Mouse (Mus musculus) thymus, adult 2 months (tissue): ENCODE measurements around the gene Eif4a3. TPM values are rescaled to one million over a fixed set of nuclear protein-coding genes. Genes with fewer than 3 reads are reported as not detected.
"Not testable (repeated sequence)": the region's sequence is repeated elsewhere in the genome, so short reads cannot be mapped to it uniquely, and the experiment has no call there.

ENCODE experiments used
- DNase-seq: peaks from one replicate; pipeline ENCODE4 v3.0.0; 2021
- H3K27ac ChIP-seq: fragments of 200-500 bp; 2 replicates; pipeline ENCODE4 v1.5.1; 2012; ENCODE audit warnings: low read length, control low read depth; ENCODE audit not compliant: control insufficient read depth, insufficient read depth
- H3K27me3 ChIP-seq: fragments of 200-500 bp; 2 replicates; pipeline ENCODE4 v1.6.1; 2012; ENCODE audit warnings: mild to moderate bottlenecking, low read length, moderate library complexity, mixed read lengths; ENCODE audit not compliant: control insufficient read depth, insufficient read depth
- H3K36me3 ChIP-seq: fragments of 200-500 bp; 2 replicates; pipeline ENCODE4 v1.6.1; 2012; ENCODE audit warnings: mild to moderate bottlenecking, low read length, moderate library complexity; ENCODE audit not compliant: control insufficient read depth, insufficient read depth
- H3K4me1 ChIP-seq: fragments of 200-500 bp; replicated peaks from 2 replicates; pipeline ENCODE4 v1.6.1; 2012; ENCODE audit warnings: low read length; ENCODE audit not compliant: control insufficient read depth, insufficient read depth
- H3K4me3 ChIP-seq: fragments of 200-500 bp; 2 replicates; pipeline ENCODE4 v1.5.1; 2012; ENCODE audit warnings: mild to moderate bottlenecking, low read length, control low read depth, moderate library complexity; ENCODE audit not compliant: control insufficient read depth, insufficient read depth
- CTCF ChIP-seq: fragments of 200-500 bp; IDR thresholded peaks from 2 replicates; pipeline ENCODE4 v1.5.1; 2012; ENCODE audit warnings: mild to moderate bottlenecking, control low read depth, low read length, moderate library complexity, borderline replicate concordance; ENCODE audit not compliant: control insufficient read depth, poor library complexity, insufficient read depth; ENCODE audit errors: extremely low read depth
- POLR2A ChIP-seq: fragments of 200-500 bp; IDR thresholded peaks from 2 replicates; pipeline ENCODE4 v1.6.1; 2012; ENCODE audit warnings: mild to moderate bottlenecking, low read length, control low read depth, moderate library complexity; ENCODE audit not compliant: control insufficient read depth, poor library complexity, insufficient read depth; ENCODE audit errors: extremely low read depth
- WGBS: fragments of 180-500 bp; shearing (Covaris S2); methylation state at CpG from one replicate; pipeline ENCODE4 v1.1.7; 2018; 5-methylcytosine and 5-hydroxymethylcytosine counted together
- polyA plus RNA-seq: library from polyadenylated mRNA; depleted of rRNA; stranded (reverse); fragments of >200 nt; gene quantifications from 2 replicates; pipeline ENCODE4 v1.2.3, GENCODE M21; 2012

Eif4a3 gene
- polyA plus RNA-seq, 1 experiment = 178 TPM

GRCm38 (mm10) chr11:119285791-119286527, 13.9 kb downstream of the Eif4a3 start:
- no peaks in the 10 kb centered on the region for H3K4me1 ChIP-seq
- DNase-seq = no peak
- H3K36me3 ChIP-seq = peaks cover 34% of the 10 kb centered on the region
- TF ChIP-seq POLR2A (no peak), CTCF (no peak)
- H3K27me3 ChIP-seq = no peaks in the 10 kb centered on the region
- H3K27ac ChIP-seq = no peak overlapping the region
- 75% methylated on average over 9 of the region's 9 CpGs for WGBS
- H3K4me3 ChIP-seq = no peak overlapping the region

- Histone ChIP-seq H3K27ac (no peak overlapping the region), H3K4me1 (no peaks in the 10 kb centered on the region), H3K27me3 (no peaks in the 10 kb centered on the region), H3K4me3 (no peak overlapping the region), H3K36me3 (no peaks in the 10 kb centered on the region)
- no peak for DNase-seq
- TF ChIP-seq POLR2A (no peak), CTCF (no peak)
- 97% methylated on average over 15 of the region's 15 CpGs for WGBS
Measured at GRCm38 (mm10) chr11:119281030-119281429, 18.9 kb downstream of the Eif4a3 start.

GRCm38 (mm10) chr11:119273186-119273930, 26.5 kb downstream of the Eif4a3 start:
- DNase-seq = no peak
- WGBS = 96% methylated on average over 8 of the region's 8 CpGs
- H3K4me3 ChIP-seq = no peak overlapping the region
- no peaks in the 10 kb centered on the region for H3K27me3 ChIP-seq
- peaks cover 6% of the 10 kb centered on the region for H3K4me1 ChIP-seq
- no peak overlapping the region for H3K27ac ChIP-seq
- TF ChIP-seq POLR2A (no peak), CTCF (peak; percentile 78; the same call in 1 of the 2 replicates)
- H3K36me3 ChIP-seq = no peaks in the 10 kb centered on the region

GRCm38 (mm10) chr11:119272492-119272891, 27.4 kb downstream of the Eif4a3 start:
- H3K4me1 ChIP-seq = peaks cover 11% of the 10 kb centered on the region
- not testable (repeated sequence) for H3K27ac ChIP-seq, H3K27me3 ChIP-seq, H3K36me3 ChIP-seq, H3K4me3 ChIP-seq, DNase-seq
- WGBS = 74% methylated on average over 3 of the region's 3 CpGs
- TF ChIP-seq CTCF = peak; percentile 17; the same call in 1 of the 2 replicates

GRCm38 (mm10) chr11:119268557-119269195, 31.2 kb downstream of the Eif4a3 start:
- 82% methylated on average over 16 of the region's 16 CpGs for WGBS
- H3K27me3 ChIP-seq = no peaks in the 10 kb centered on the region
- H3K27ac ChIP-seq = no peak overlapping the region
- H3K4me3 ChIP-seq = no peak overlapping the region
- H3K36me3 ChIP-seq = no peaks in the 10 kb centered on the region
- peaks cover 15% of the 10 kb centered on the region for H3K4me1 ChIP-seq
- no peak for TF ChIP-seq POLR2A
- no peak for TF ChIP-seq CTCF
- no peak for DNase-seq

GRCm38 (mm10) chr11:119267768-119268556, 31.9 kb downstream of the Eif4a3 start, which contains the start of gene Gaa:
Gene Gaa, plus strand, starts transcription at chr11:119267887.
- no peak within 1 kb of the TSS for H3K27ac ChIP-seq
- 2% methylated on average over 52 of the region's 52 CpGs for WGBS

More at GRCm38 (mm10) chr11:119267768-119268556, 31.9 kb downstream of the Eif4a3 start, which contains the start of gene Gaa:
- H3K4me3 ChIP-seq = peak within 1 kb of the TSS; percentile 80
- peak; percentile 99 for TF ChIP-seq CTCF
- TF ChIP-seq POLR2A = 0 out of 2 replicates have a peak, but pooled peaks have one; percentile 34
- no peaks in the 10 kb centered on the region for H3K36me3 ChIP-seq
- H3K27me3 ChIP-seq = no peaks in the 10 kb centered on the region
- peak; percentile 97 for DNase-seq
- peaks cover 15% of the 10 kb centered on the region for H3K4me1 ChIP-seq
